Mouse (Mus musculus): ENCODE results near the gene H2al1n. TPM values are rescaled to one million over a fixed set of nuclear protein-coding genes. Genes with fewer than 3 reads are reported as not detected.
"Not testable (repeated sequence)": the region's sequence is repeated elsewhere in the genome, so short reads cannot be mapped to it uniquely, and the experiment has no call there.

H2al1n gene
- total RNA-seq (2021) = not detected
- long read RNA-seq, experiment 1 = 0 reads
- long read RNA-seq, experiment 2 = 0 reads

GRCm38 (mm10) chrX:14210848-14211247 is at the start of gene H2al1n:
Gene H2al1n, plus strand, starts transcription at chrX:14211148.
- DNase-seq = not testable (repeated sequence)

- no peak for DNase-seq
These were observed 11.7 kb upstream of the H2al1n start for GRCm38 (mm10) chrX:14199284-14199683.

GRCm38 (mm10) chrX:14206112-14206875 is 4.7 kb upstream of the H2al1n start:
- DNase-seq = no peak

- peak; percentile 2 for DNase-seq
These were observed 18.3 kb downstream of the H2al1n start for GRCm38 (mm10) chrX:14229218-14229617.

- no peak for DNase-seq
These were observed 48.8 kb downstream of the H2al1n start for GRCm38 (mm10) chrX:14259597-14260239.

All from adrenal gland, postnatal 10 days (tissue).